Mouse (Mus musculus): ENCODE results near the gene Cog5.

DNA sequence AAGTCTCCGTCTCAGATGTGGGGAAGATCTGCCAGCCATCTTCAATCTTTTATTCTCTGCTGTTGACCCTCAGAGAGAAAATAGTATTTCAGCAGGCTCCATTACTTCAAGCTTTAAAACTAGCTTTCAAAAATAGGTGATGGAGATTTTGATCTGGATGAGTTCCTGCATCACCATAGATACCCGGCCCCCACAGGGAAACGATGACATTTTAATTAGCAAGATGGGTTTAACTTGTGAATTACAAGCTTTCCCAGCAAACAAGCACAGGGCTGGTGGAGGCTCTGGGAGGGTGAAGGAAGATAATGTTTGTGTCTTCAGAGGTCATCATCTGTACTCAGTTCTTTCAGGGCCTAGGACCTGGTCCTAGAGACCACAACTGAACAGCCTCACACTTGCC, 118.9 kb downstream of the Cog5 start:
- TF ChIP-seq CTCF (IDR thresholded peaks at IDR 0.05 in 2 of 3, conservative IDR thresholded peaks at IDR 0.05 in 1 of 3; ENCODE audit: control insufficient read depth in 1 of 3, insufficient read depth in 1 of 3, low read depth in 2 of 3, low read length in 3 of 3, poor library complexity in 1 of 3, severe bottlenecking in 1 of 3) = no peak
- no peak for TF ChIP-seq NELFE (IDR thresholded peaks at IDR 0.05; ENCODE audit: low read depth, low read length)
